Mouse (Mus musculus) G1E-ER4 (cell line): Measurements from ENCODE around the gene 4930451I11Rik. TPM values are rescaled to one million over a fixed set of nuclear protein-coding genes. Genes with fewer than 3 reads are reported as not detected.

Source experiments
- GATA1 ChIP-seq: IDR thresholded peaks from one replicate; pipeline ENCODE4 v1.8.0; 2012; ENCODE audit warnings: low read length, inconsistent platforms
- polyA plus RNA-seq: library from polyadenylated mRNA; stranded (reverse); fragments of >175 nt; gene quantifications from 2 replicates; pipeline ENCODE4 v1.2.3, GENCODE M21; 2012

Gene 4930451I11Rik
- polyA plus RNA-seq, 1 experiment, result not detected

GRCm38 (mm10) chr7:126816494-126816893 is 14.9 kb downstream of the 4930451I11Rik start:
- no peak for TF ChIP-seq GATA1

DNA sequence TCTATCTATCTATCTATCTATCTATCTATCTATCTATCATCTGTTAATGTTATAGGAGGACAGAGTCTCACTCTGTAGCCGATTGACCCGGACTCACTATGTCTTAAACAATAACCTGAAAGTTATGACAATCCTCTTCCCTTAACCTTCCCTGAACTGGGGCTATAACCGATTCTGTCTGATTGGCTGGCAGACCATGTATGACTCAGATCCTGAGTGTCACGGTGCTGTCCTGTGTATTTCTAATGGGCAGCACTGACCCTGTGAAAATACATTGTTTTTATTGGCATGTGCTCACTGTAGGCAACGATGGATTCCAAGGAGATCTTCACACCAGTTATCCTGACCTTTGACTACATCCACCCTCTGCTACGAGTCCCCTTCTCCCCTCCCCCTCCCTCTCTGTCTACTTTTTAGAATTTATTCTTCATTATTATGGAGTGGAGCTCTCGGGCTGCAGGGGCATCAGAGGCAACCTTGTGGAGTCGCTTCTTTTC is 15.7 kb downstream of the 4930451I11Rik start:
- TF ChIP-seq GATA1, result no peak

- no peak for TF ChIP-seq GATA1
Measured at GRCm38 (mm10) chr7:126809723-126810369, 21.6 kb downstream of the 4930451I11Rik start.

DNA sequence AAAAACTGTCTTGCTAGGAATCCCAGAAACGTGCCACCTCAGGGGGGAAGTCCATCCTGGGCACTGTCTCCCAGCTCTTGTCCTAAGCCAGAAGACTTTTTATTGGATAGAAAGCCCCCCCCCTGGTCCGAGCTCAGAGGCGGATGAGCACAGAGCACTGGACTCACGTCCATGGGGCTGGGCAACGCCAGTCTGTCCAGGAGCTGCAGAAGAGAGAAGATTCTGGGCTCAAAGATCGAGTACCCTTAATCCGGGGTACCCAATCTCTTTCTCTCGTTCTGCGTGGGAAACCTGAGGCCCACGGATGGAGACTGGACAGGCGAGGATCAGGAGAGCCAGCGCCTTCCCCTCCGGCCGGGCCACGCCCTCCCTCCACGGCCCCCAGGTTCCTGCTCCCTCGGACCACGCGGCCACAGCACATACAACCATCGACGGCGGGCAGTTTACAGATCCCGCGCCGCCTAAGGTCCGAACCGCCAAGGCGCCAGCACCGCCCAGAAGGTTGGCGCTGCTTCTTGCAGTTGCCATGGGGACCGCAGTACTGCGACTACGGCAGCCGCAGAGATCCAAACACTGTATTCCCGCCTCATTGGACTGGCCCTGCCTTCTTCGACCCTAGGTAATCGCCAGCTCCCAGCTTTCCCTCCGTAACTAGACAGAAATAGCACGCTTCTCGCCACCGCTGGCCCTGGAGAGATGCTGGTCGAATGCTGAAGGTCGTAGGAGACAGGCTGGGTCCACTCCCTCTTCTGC is 22.6 kb downstream of the 4930451I11Rik start:
- TF ChIP-seq GATA1, result no peak

- TF ChIP-seq GATA1, result no peak
Measured at GRCm38 (mm10) chr7:126807405-126807804, 24.0 kb downstream of the 4930451I11Rik start.

DNA sequence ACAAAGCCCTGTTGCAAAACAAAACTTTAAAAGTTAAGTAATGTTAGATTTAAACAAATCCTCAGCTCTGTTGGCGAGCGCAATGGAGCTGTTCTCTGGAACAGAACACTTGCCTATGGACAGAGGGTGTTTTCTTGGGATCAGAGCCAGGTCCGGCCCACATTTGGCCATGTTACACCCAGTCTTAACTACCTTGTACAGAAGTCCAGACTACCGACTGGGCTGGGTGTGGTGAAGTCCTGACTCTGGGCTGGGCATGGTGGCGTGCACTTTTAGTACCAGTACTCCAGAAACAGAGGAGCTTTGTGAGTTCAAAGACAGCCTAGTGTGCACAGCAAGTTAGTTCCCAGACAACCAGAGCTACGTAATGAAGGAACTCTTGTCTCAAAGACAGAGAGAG is 24.5 kb downstream of the 4930451I11Rik start:
- TF ChIP-seq GATA1, result no peak

GRCm38 (mm10) chr7:126803751-126804150 is 27.7 kb downstream of the 4930451I11Rik start:
- TF ChIP-seq GATA1, result no peak

GRCm38 (mm10) chr7:126803181-126803580 is 28.3 kb downstream of the 4930451I11Rik start:
- peak; percentile 26 for TF ChIP-seq GATA1

GRCm38 (mm10) chr7:126802134-126802889 is 29.1 kb downstream of the 4930451I11Rik start:
- TF ChIP-seq GATA1, result no peak

GRCm38 (mm10) chr7:126801057-126801422 is 30.4 kb downstream of the 4930451I11Rik start:
- TF ChIP-seq GATA1, result no peak

DNA sequence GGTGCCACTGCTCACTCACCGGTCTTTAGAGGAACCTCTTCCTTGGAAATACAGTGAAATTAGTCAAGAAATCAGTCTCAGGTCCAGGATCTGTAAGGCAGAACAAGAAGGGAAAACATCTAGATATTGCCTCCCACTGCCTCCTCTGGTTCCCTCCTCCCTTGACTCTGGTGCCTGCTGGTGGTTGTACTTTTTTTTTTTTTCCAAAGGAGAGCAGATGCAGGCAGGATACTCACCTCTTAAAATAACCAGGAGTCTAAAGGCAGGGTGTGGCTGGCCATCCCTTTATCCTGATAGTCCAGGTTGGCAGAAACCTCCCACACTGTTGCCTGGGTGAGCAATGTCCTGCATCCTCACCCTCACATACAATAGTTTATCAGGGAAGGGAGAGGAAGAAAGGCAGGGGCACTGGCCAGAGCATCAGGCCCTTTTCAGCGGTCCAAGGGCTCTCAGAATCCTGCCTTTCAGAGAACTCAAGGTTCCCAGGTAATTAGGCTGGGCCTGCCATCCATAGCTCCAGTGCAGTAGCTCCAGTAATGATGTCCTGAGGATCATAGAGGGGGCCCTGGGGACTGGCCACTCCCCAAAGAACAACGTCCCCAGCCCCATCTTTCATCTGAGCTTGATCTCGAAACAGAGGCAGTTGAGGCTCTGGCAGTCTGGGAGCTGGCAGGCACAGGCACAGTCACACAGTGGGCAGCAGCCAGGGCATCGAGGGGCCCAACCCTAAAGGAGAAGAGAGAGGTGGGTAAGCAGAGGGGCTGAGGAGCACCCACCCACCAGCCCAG is 31.0 kb downstream of the 4930451I11Rik start:
- no peak for TF ChIP-seq GATA1

- no peak for TF ChIP-seq GATA1
Measured at GRCm38 (mm10) chr7:126799468-126800268, 31.8 kb downstream of the 4930451I11Rik start.

DNA sequence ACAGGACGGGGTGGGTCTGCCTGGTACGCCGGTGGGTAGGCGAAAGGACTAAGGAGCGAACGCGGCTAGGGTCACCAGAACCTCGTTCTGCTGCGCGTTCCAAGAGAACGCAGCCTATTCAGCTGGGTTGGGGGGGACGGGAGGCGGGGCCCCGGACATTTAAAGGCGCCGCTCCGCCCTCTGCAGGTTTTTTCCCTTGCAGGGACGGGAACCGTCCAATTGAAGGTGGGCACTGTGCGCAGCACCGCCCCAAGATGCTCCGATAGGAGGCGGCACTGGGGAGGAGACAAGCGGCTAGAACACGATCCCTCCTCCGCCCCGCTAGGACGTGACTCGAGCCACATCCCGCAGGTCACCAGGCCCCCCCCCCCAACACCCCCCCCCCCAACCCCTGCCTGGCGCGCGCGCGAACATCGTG is 32.4 kb downstream of the 4930451I11Rik start:
- no peak for TF ChIP-seq GATA1
